Mouse (Mus musculus): ENCODE measurements around the gene Gngt1.

DNA sequence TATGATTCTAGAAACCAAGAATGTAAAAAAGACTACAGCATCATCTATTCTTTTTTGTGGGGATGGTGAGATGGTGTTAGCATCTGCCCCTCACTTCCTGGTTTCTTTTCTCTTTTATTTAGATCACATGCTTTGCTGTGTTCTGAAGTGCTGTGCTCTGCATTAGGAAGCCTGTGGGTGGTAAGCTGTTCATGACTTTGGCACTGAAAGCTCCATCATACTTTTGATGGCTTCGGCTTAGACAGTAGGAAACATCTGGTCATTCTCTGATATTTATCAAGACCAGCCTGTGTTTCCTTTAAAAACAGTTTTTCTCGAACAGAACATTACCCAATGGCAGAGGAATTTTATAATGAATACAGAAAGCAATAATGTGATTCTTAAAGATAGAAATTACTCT, 32.8 kb downstream of the Gngt1 start:
- TF ChIP-seq GATA1 (IDR thresholded peaks at IDR 0.05; ENCODE audit: low read length) (no peak), TAL1 (IDR thresholded peaks at IDR 0.05; ENCODE audit: low read length) (no peak)

Data from erythroblast, embryonic 14.5 days (primary cell).